Mouse (Mus musculus): Measurements from ENCODE around the gene Id3. TPM values are rescaled to one million over a fixed set of nuclear protein-coding genes. Genes with fewer than 3 reads are reported as not detected.

Gene Id3
- total and polyA plus RNA-seq, 3 experiments = 18.3 to 116 (median 85.5) TPM

DNA sequence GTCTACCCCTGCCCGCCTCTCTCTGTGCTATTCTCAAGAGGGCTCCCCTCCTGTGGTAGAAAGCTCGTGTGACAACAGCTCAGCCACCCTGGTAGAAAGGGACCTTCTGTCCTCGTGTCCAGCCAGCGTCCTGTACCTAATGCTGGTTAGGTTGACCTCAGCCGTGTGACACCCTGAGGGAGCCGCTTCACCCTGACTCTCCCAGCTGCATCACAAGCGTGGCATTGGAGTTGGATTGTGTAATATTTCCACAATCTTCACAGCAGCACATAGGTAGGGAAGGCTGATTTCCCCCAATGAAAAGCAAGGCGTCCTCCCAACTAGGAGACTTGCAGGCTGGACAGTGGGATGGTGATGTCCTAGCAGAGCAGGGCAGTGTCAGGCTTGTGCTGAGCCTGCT lies 43.0 kb downstream of the Id3 start:
- Histone ChIP-seq H3K9ac (ENCODE audit: insufficient read depth, low read depth) (no peak overlapping the region), H3K4me1 (ENCODE audit: control insufficient read depth in 1 of 2, insufficient read depth in 2 of 2) (peaks cover 13 to 26% of the 10 kb centered on the region in 2 experiments), H3K4me3 (replicated peaks in 1 of 3; ENCODE audit: low read depth in 2 of 3, low read length in 2 of 3, poor library complexity in 1 of 3) (no peak overlapping the region)

DNA sequence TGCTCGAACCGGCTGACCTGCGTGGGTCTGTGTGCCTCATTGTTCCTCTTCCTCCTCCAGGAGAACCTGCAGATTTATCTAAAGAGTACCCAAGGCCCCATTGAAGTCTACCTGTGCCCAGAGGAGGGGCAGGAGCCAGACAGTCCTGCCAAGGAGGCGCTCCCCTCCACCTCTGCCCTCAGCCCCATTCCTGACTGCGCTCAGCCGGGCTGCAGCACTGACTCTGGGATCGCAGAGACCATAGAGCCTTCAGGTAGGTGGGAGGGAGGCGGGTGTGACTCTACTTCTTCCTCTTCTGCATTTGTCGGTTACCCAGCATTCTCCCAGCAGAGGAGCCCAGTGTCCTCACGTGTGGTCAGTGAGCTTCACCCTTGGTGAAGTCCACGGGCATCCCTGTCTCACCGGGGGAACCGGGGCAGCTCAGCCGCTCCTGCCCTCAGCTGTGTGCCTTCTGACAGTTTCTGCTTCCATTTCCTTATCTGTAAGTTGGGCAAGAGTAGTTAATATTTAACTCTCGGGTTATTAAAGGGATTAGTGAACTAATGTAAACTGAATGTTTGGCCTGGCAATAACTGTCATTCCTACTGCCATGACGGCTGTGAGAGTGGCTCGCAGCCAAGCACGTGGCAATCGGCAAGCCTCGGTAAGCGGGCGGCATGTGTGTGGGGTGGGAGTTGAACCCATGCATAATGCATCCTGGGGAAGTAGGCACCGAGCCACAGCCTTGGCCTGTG lies 43.6 kb downstream of the Id3 start:
- no peak overlapping the region for H3K4me2 ChIP-seq (ENCODE audit: insufficient read depth, low read depth, poor library complexity, severe bottlenecking)
- H3K27me3 ChIP-seq (replicated peaks) = no peaks in the 10 kb centered on the region
- no peak for DNase-seq (ENCODE audit: extremely low read depth)
- TF ChIP-seq ETS1 (conservative IDR thresholded peaks at IDR 0.05; ENCODE audit: low read depth, low read length) (no peak), EP300 (IDR thresholded peaks at IDR 0.05; ENCODE audit: low read length) (no peak), SMC3 (IDR thresholded peaks at IDR 0.05; ENCODE audit: low read depth, low read length) (no peak), POLR2A (IDR thresholded peaks at IDR 0.05; ENCODE audit: low read depth, low read length) (no peak), HCFC1 (IDR thresholded peaks at IDR 0.05; ENCODE audit: low read depth, low read length) (no peak), RCOR1 (conservative IDR thresholded peaks at IDR 0.05; ENCODE audit: low read depth, low read length) (no peak), UBTF (IDR thresholded peaks at IDR 0.05; ENCODE audit: low read depth, low read length) (no peak), ELF1 (IDR thresholded peaks at IDR 0.05; ENCODE audit: low read depth, low read length) (no peak), MAZ (IDR thresholded peaks at IDR 0.05; ENCODE audit: low read depth, low read length) (no peak), GABPA (IDR thresholded peaks at IDR 0.05; ENCODE audit: insufficient replicate concordance, low read depth, low read length) (no peak), ZC3H11A (IDR thresholded peaks at IDR 0.05; ENCODE audit: low read depth, low read length) (no peak), ZKSCAN1 (IDR thresholded peaks at IDR 0.05; ENCODE audit: borderline replicate concordance, low read depth, low read length) (no peak)
- in situ Hi-C loops (cut with MboI; ENCODE audit: low pct_ligation_motif_present, low pct_unique_long_range_greater_than_20kb, low sequenced_read_pairs) (no loop called here), dilution Hi-C loops (cut with MboI; ENCODE audit: extremely low pct_ligation_motif_present, extremely low pct_unique_long_range_greater_than_20kb, low sequenced_read_pairs) (no loop called here)
- H3K4me3 ChIP-seq (replicated peaks in 1 of 3; ENCODE audit: low read depth in 2 of 3, low read length in 2 of 3, poor library complexity in 1 of 3) = no peak overlapping the region
- no peak overlapping the region for H3K27ac ChIP-seq (ENCODE audit: insufficient read depth, low read depth)
- H3K36me3 ChIP-seq (replicated peaks in 1 of 2; ENCODE audit: control insufficient read depth in 1 of 2, insufficient read depth in 1 of 2, low read length in 1 of 2) = peaks cover 58 to 74% of the 10 kb centered on the region in 2 experiments
- H3K4me1 ChIP-seq (ENCODE audit: control insufficient read depth in 1 of 2, insufficient read depth in 2 of 2) = peaks cover 13 to 22% of the 10 kb centered on the region in 2 experiments
- no peaks in the 10 kb centered on the region; the same call in 1 of the 2 replicates for H3K79me2 ChIP-seq (replicated peaks; ENCODE audit: control insufficient read depth, extremely low read depth, insufficient read depth, poor library complexity, severe bottlenecking)
- no peak overlapping the region for H3K9ac ChIP-seq (ENCODE audit: insufficient read depth, low read depth)
- no peaks in the 10 kb centered on the region for H3K9me3 ChIP-seq (replicated peaks; ENCODE audit: low read length)

More for the DNA sequence above, 43.0 kb downstream of the Id3 start:
- Histone ChIP-seq H3K27me3 (replicated peaks) (no peaks in the 10 kb centered on the region), H3K9me3 (replicated peaks; ENCODE audit: low read length) (no peaks in the 10 kb centered on the region), H3K4me2 (ENCODE audit: insufficient read depth, low read depth, poor library complexity, severe bottlenecking) (no peak overlapping the region), H3K36me3 (replicated peaks in 1 of 2; ENCODE audit: control insufficient read depth in 1 of 2, insufficient read depth in 1 of 2, low read length in 1 of 2) (peaks cover 55 to 68% of the 10 kb centered on the region in 2 experiments), H3K27ac (ENCODE audit: insufficient read depth, low read depth) (no peak overlapping the region), H3K79me2 (replicated peaks; ENCODE audit: control insufficient read depth, extremely low read depth, insufficient read depth, poor library complexity, severe bottlenecking) (no peaks in the 10 kb centered on the region; the same call in 1 of the 2 replicates)
- no peak for DNase-seq (ENCODE audit: extremely low read depth)
- TF ChIP-seq RAD21 (IDR thresholded peaks at IDR 0.05; ENCODE audit: low read depth, low read length) (no peak), SIN3A (IDR thresholded peaks at IDR 0.05; ENCODE audit: low read length) (no peak), ELF1 (IDR thresholded peaks at IDR 0.05; ENCODE audit: low read depth, low read length) (no peak), EP300 (IDR thresholded peaks at IDR 0.05; ENCODE audit: low read length) (no peak), USF2 (conservative IDR thresholded peaks at IDR 0.05; ENCODE audit: low read depth, low read length) (no peak), CHD2 (IDR thresholded peaks at IDR 0.05; ENCODE audit: low read length) (no peak), UBTF (IDR thresholded peaks at IDR 0.05; ENCODE audit: low read depth, low read length) (no peak), TBP (conservative IDR thresholded peaks at IDR 0.05; ENCODE audit: low read depth, low read length) (no peak), NELFE (IDR thresholded peaks at IDR 0.05; ENCODE audit: low read depth, low read length) (no peak), MYC (IDR thresholded peaks at IDR 0.05; ENCODE audit: low read depth, low read length) (no peak), MEF2A (IDR thresholded peaks at IDR 0.05; ENCODE audit: borderline replicate concordance, low read depth, low read length) (no peak), ZC3H11A (IDR thresholded peaks at IDR 0.05; ENCODE audit: low read depth, low read length) (no peak), SMC3 (IDR thresholded peaks at IDR 0.05; ENCODE audit: low read depth, low read length) (no peak), MAZ (IDR thresholded peaks at IDR 0.05; ENCODE audit: low read depth, low read length) (no peak)
- in situ Hi-C loops (cut with MboI; ENCODE audit: low pct_ligation_motif_present, low pct_unique_long_range_greater_than_20kb, low sequenced_read_pairs) (no loop called here), dilution Hi-C loops (cut with MboI; ENCODE audit: extremely low pct_ligation_motif_present, extremely low pct_unique_long_range_greater_than_20kb, low sequenced_read_pairs) (no loop called here)

Data from CH12.LX (cell line).